Mouse (Mus musculus) stomach, embryonic 16.5 days (tissue): ENCODE data around the gene Atp2b4. TPM values are rescaled to one million over a fixed set of nuclear protein-coding genes. Genes with fewer than 3 reads are reported as not detected.

ENCODE experiments used
- ATAC-seq: fragments of 200-750 bp; cut with Nextera tagmentation; 2 replicates; pipeline ENCODE4 v1.8.0; 2017; ENCODE audit warnings: moderate number of reproducible peaks, moderate TSS enrichment; ENCODE audit not compliant: insufficient read depth, low FRiP score
- H3K27ac ChIP-seq: fragments of 300-500 bp; sonication (generic); 2 replicates; pipeline ENCODE4 v1.5.1; 2014; ENCODE audit warnings: low read length
- H3K27me3 ChIP-seq: fragments of 300-500 bp; sonication (generic); 2 replicates; pipeline ENCODE4 v1.6.1; 2014; ENCODE audit warnings: low read length, control low read depth, mixed read lengths; ENCODE audit not compliant: control insufficient read depth, insufficient read depth
- H3K36me3 ChIP-seq: fragments of 300-500 bp; sonication (generic); 2 replicates; pipeline ENCODE4 v1.6.1; 2014; ENCODE audit warnings: low read length; ENCODE audit not compliant: control insufficient read depth, insufficient read depth
- H3K4me1 ChIP-seq: fragments of 300-500 bp; sonication (generic); 2 replicates; pipeline ENCODE4 v1.6.1; 2014; ENCODE audit warnings: low read length, control low read depth, mixed read lengths; ENCODE audit not compliant: control insufficient read depth, insufficient read depth
- H3K4me2 ChIP-seq: fragments of 300-500 bp; sonication (generic); 2 replicates; pipeline ENCODE4 v1.6.1; 2014; ENCODE audit warnings: low read depth, low read length, mixed read lengths
- H3K4me3 ChIP-seq: fragments of 300-500 bp; sonication (generic); replicated peaks from 2 replicates; pipeline ENCODE4 v1.5.1; 2014; ENCODE audit warnings: mild to moderate bottlenecking, low read length
- H3K9ac ChIP-seq: fragments of 300-500 bp; sonication (generic); 2 replicates; pipeline ENCODE4 v1.6.1; 2014; ENCODE audit warnings: low read length
- H3K9me3 ChIP-seq: fragments of 300-500 bp; sonication (generic); replicated peaks from 2 replicates; pipeline ENCODE4 v1.6.1; 2016; ENCODE audit warnings: low read length, control low read depth; ENCODE audit not compliant: control insufficient read depth
- WGBS: fragments of 180-500 bp; shearing (Covaris S2); extraction: QIAGEN DNeasy Blood & Tissue Kit; methylation state at CpG from one replicate; pipeline ENCODE4 v1.1.7; 2014; 5-methylcytosine and 5-hydroxymethylcytosine counted together
- polyA plus RNA-seq: library from polyadenylated mRNA; unstranded; fragments of >200 nt; fragmentation: Nextera tagmentation; extraction: Ambion mirVana; gene quantifications from 2 replicates; pipeline ENCODE4 v1.2.1, GENCODE M21; 2015

Atp2b4 gene
- polyA plus RNA-seq, 1 experiment from 2014 or later, result 23.9 TPM

GRCm38 (mm10) chr1:133788864-133789263 lies 12.0 kb downstream of the Atp2b4 start:
- H3K9ac ChIP-seq, result no peak overlapping the region
- no peak overlapping the region for H3K4me3 ChIP-seq
- H3K9me3 ChIP-seq, result no peaks in the 10 kb centered on the region
- ATAC-seq, result no peak
- H3K4me1 ChIP-seq, result peaks cover 5% of the 10 kb centered on the region; the same call in 1 of the 2 replicates
- WGBS, result 65% methylated on average over 5 of the region's 5 CpGs
- H3K27ac ChIP-seq, result no peak overlapping the region
- no peak overlapping the region for H3K4me2 ChIP-seq
- H3K27me3 ChIP-seq, result no peaks in the 10 kb centered on the region
- no peaks in the 10 kb centered on the region for H3K36me3 ChIP-seq

- H3K4me1 ChIP-seq, result no peaks in the 10 kb centered on the region
- no peak overlapping the region for H3K4me2 ChIP-seq
- H3K27ac ChIP-seq, result no peak overlapping the region
- no peak for ATAC-seq
- H3K27me3 ChIP-seq, result no peaks in the 10 kb centered on the region
- no peak overlapping the region for H3K4me3 ChIP-seq
- 62% methylated on average over 10 of the region's 10 CpGs for WGBS
- H3K36me3 ChIP-seq, result no peaks in the 10 kb centered on the region
- no peak overlapping the region for H3K9ac ChIP-seq
- no peaks in the 10 kb centered on the region for H3K9me3 ChIP-seq
Measured at GRCm38 (mm10) chr1:133787500-133788210, 13.2 kb downstream of the Atp2b4 start.

DNA sequence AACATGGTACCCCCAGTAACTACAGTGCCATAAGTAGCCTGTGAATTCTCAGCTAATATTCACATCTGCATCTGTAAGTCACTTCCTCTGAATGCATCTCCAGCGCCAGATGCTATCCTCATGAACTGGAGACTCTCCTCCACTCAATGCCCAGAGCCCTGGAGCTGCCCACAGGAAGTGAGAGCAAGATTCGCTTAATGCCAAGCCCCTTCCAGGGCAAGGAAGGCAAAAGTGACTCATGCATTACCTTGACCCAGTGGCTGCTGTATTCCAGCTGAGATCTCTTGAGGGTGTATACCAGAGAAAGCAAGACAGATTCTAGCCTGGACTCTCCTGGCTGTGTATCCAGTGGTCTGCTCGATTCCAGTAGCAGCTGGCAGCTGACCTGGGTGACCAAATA lies 16.2 kb downstream of the Atp2b4 start:
- no peaks in the 10 kb centered on the region for H3K4me1 ChIP-seq
- no peak overlapping the region for H3K4me3 ChIP-seq
- no peaks in the 10 kb centered on the region for H3K36me3 ChIP-seq
- H3K4me2 ChIP-seq, result no peak overlapping the region
- H3K27ac ChIP-seq, result no peak overlapping the region
- no peak for ATAC-seq
- WGBS, result 81% methylated on average over 3 of the region's 3 CpGs
- no peaks in the 10 kb centered on the region for H3K9me3 ChIP-seq
- no peak overlapping the region for H3K9ac ChIP-seq
- H3K27me3 ChIP-seq, result no peaks in the 10 kb centered on the region

GRCm38 (mm10) chr1:133781531-133781930 lies 19.3 kb downstream of the Atp2b4 start:
- WGBS, result 42% methylated on average over 3 of the region's 3 CpGs
- H3K27me3 ChIP-seq, result no peaks in the 10 kb centered on the region
- H3K27ac ChIP-seq, result no peak overlapping the region
- no peak overlapping the region for H3K9ac ChIP-seq
- H3K4me1 ChIP-seq, result peaks cover 4% of the 10 kb centered on the region; the same call in 1 of the 2 replicates
- no peaks in the 10 kb centered on the region for H3K36me3 ChIP-seq
- H3K4me2 ChIP-seq, result no peak overlapping the region
- H3K9me3 ChIP-seq, result no peaks in the 10 kb centered on the region
- no peak overlapping the region for H3K4me3 ChIP-seq
- no peak for ATAC-seq

GRCm38 (mm10) chr1:133779043-133779442 lies 21.8 kb downstream of the Atp2b4 start:
- H3K4me1 ChIP-seq, result peaks cover 4% of the 10 kb centered on the region; the same call in 1 of the 2 replicates
- 88% methylated on average over 1 of the region's 1 CpGs for WGBS
- no peak for ATAC-seq
- H3K4me2 ChIP-seq, result no peak overlapping the region
- H3K27ac ChIP-seq, result no peak overlapping the region
- H3K36me3 ChIP-seq, result no peaks in the 10 kb centered on the region
- H3K9me3 ChIP-seq, result no peaks in the 10 kb centered on the region
- no peak overlapping the region for H3K4me3 ChIP-seq
- no peaks in the 10 kb centered on the region for H3K27me3 ChIP-seq
- H3K9ac ChIP-seq, result no peak overlapping the region

GRCm38 (mm10) chr1:133777651-133778231 lies 23.1 kb downstream of the Atp2b4 start:
- WGBS, result 71% methylated on average over 15 of the region's 15 CpGs

GRCm38 (mm10) chr1:133772553-133772952 lies 28.3 kb downstream of the Atp2b4 start:
- WGBS, result 57% methylated on average over 9 of the region's 9 CpGs
- Histone ChIP-seq H3K27ac (0 out of 2 replicates have a peak overlapping the region, but pooled peaks have one; percentile 11), H3K9me3 (no peaks in the 10 kb centered on the region), H3K4me1 (peaks cover 5% of the 10 kb centered on the region; the same call in 1 of the 2 replicates), H3K27me3 (no peaks in the 10 kb centered on the region), H3K9ac (no peak overlapping the region), H3K36me3 (no peaks in the 10 kb centered on the region), H3K4me3 (no peak overlapping the region), H3K4me2 (no peak overlapping the region)
- no peak for ATAC-seq

More at GRCm38 (mm10) chr1:133777651-133778231, 23.1 kb downstream of the Atp2b4 start:
- H3K4me2 ChIP-seq, result no peak overlapping the region
- H3K4me3 ChIP-seq, result no peak overlapping the region
- no peaks in the 10 kb centered on the region for H3K36me3 ChIP-seq
- peak overlapping the region; percentile 51; the same call in 1 of the 2 replicates for H3K27ac ChIP-seq
- H3K4me1 ChIP-seq, result peaks cover 4% of the 10 kb centered on the region; the same call in 1 of the 2 replicates
- no peaks in the 10 kb centered on the region for H3K27me3 ChIP-seq
- peak overlapping the region; percentile 4; the same call in 1 of the 2 replicates for H3K9ac ChIP-seq
- ATAC-seq, result peak; percentile 44; the same call in 1 of the 2 replicates
- no peaks in the 10 kb centered on the region for H3K9me3 ChIP-seq

DNA sequence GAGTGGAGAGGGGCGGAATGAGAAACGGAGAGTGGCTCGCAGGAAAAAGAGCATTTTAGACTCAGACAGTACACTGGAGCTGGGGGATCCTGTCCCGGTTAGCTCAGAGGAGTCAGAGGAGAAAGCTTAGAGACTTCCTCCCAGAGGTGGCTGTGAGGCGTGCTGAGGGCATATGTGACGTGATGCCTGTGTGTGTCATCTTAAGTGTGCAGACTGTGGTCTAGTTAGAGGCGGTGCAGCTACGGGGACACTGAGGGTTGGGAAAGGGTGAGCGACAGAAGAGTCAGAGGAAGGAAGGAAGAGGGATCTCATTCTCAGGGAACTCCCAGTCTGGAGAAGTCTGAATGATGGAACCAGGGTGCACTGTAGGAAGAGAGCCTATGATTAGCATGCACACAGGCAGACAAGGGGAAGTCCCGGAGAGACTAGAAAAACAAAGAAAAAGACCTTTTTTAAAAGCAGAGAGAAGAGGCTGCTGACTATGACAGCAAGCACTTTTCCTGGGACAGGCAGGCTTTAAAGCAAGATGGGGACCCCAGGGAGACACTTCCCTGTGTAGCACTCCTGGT lies 28.9 kb downstream of the Atp2b4 start:
- H3K9me3 ChIP-seq, result no peaks in the 10 kb centered on the region
- WGBS, result 67% methylated on average over 10 of the region's 10 CpGs
- H3K4me1 ChIP-seq, result peaks cover 12% of the 10 kb centered on the region
- H3K36me3 ChIP-seq, result no peaks in the 10 kb centered on the region
- H3K27me3 ChIP-seq, result no peaks in the 10 kb centered on the region
- ATAC-seq, result no peak
- H3K9ac ChIP-seq, result no peak overlapping the region
- H3K4me2 ChIP-seq, result no peak overlapping the region
- H3K4me3 ChIP-seq, result no peak overlapping the region
- H3K27ac ChIP-seq, result 0 out of 2 replicates have a peak overlapping the region, but pooled peaks have one; percentile 9

DNA sequence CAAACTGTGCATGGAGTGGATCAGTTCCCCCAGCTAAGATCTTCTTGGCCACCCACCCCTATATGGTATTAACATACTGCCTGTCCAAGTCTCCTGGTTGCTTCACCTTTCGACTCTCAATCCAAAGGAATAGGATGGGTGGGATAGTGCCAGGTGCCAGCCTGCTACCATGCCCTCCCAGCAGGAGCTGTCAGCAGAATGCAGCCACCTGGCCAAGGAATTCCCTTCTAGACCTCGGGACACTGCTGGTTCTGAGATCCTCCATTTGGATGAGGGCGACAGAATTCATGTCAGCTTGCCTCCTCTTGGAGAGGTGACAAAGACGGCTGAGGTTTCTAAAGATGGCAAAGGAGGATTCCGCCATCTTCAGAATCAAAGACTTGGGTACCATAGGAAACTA lies 32.8 kb downstream of the Atp2b4 start:
- Histone ChIP-seq H3K9ac (no peak overlapping the region), H3K27me3 (no peaks in the 10 kb centered on the region), H3K4me3 (no peak overlapping the region), H3K27ac (peak overlapping the region; percentile 86), H3K4me1 (peaks cover 18% of the 10 kb centered on the region), H3K9me3 (no peaks in the 10 kb centered on the region), H3K36me3 (no peaks in the 10 kb centered on the region), H3K4me2 (no peak overlapping the region)
- WGBS, result 79% methylated on average over 5 of the region's 5 CpGs
- ATAC-seq, result no peak
